Mouse (Mus musculus) ES-Bruce4 (cell line): ENCODE data around the gene Gas7.

ENCODE experiments used
- CTCF ChIP-seq: IDR thresholded peaks from one replicate; pipeline ENCODE4 v1.8.1; 2011; ENCODE audit warnings: low read depth, low read length
- POLR2A ChIP-seq: IDR thresholded peaks from one replicate; pipeline ENCODE4 v1.8.1; 2011; ENCODE audit warnings: low read length; ENCODE audit not compliant: insufficient read depth

DNA sequence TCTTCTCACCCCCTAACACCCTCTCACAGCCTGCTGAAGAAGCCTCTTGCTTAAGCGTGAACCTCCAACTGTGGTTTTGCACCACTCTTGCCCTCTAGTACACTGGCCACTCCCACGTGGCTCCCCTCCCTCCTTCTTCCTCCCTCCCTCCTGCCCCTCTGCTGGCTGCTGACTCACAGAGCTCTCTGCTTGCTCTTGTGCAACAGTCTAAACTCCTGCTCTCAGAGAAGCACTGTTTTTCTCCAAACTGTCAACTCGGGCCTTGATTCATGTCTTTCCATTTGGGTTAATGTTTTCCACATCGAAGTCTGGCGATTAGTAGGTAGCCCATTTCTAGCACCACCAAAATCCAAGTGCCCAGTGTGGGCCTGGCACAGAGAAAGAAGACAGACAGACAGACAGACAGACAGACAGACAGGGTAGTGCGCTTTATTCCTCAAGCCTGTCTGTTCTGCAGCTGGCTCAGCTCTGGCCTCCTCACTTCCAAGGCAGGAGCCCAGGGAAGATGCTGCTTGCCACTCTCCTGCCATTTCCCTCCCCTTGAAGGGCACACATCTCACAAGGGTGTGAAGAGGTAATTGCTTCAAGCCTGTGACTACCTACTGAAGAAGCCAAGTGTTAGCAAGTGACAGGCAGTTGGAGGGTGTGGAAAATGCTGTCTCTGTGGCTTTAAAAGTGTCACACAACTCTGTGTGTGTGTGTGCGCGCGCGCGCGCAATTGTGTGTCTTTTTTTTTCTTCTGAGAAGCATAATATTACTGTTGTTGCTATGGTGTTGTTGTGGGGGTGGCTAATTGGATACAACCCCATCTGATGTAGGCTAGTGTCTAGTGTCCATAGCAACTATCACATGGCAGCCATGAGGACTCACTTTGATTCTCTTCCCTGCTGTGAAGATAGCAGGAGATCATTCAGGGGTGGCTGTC lies 71.6 kb downstream of the Gas7 start:
- TF ChIP-seq POLR2A: no peak
- TF ChIP-seq CTCF: no peak
